Mouse (Mus musculus) kidney, embryonic 14.5 days (tissue): ENCODE measurements around the gene Wnt5a. TPM values are rescaled to one million over a fixed set of nuclear protein-coding genes. Genes with fewer than 3 reads are reported as not detected.

Experiments used
- ATAC-seq: fragments of 200-750 bp; cut with Nextera tagmentation; 2 replicates; pipeline ENCODE4 v1.8.0; 2017; ENCODE audit warnings: moderate number of reproducible peaks, mild to moderate bottlenecking, moderate TSS enrichment, moderate library complexity; ENCODE audit not compliant: low FRiP score, low TSS enrichment
- H3K27ac ChIP-seq: fragments of 300-500 bp; sonication (generic); 2 replicates; pipeline ENCODE4 v1.5.1; 2014; ENCODE audit warnings: low read depth, mild to moderate bottlenecking, low read length, moderate library complexity, mixed read lengths
- H3K27me3 ChIP-seq: fragments of 300-500 bp; sonication (generic); 2 replicates; pipeline ENCODE4 v1.6.1; 2014; ENCODE audit warnings: mild to moderate bottlenecking, low read length; ENCODE audit not compliant: control insufficient read depth, insufficient read depth
- H3K36me3 ChIP-seq: fragments of 300-500 bp; sonication (generic); 2 replicates; pipeline ENCODE4 v1.6.1; 2014; ENCODE audit warnings: low read length, mixed read lengths; ENCODE audit not compliant: control insufficient read depth, insufficient read depth
- H3K4me1 ChIP-seq: fragments of 300-500 bp; sonication (generic); 2 replicates; pipeline ENCODE4 v1.6.1; 2014; ENCODE audit warnings: low read length, mixed read lengths; ENCODE audit not compliant: control insufficient read depth, insufficient read depth
- H3K4me2 ChIP-seq: fragments of 300-500 bp; sonication (generic); replicated peaks from 2 replicates; pipeline ENCODE4 v1.6.1; 2014; ENCODE audit warnings: low read depth, mild to moderate bottlenecking, low read length
- H3K4me3 ChIP-seq: fragments of 300-500 bp; sonication (generic); 2 replicates; pipeline ENCODE4 v1.5.1; 2014; ENCODE audit warnings: mild to moderate bottlenecking, low read length
- H3K9ac ChIP-seq: fragments of 300-500 bp; sonication (generic); 2 replicates; pipeline ENCODE4 v1.6.1; 2014; ENCODE audit warnings: low read depth, mild to moderate bottlenecking, low read length, moderate library complexity
- H3K9me3 ChIP-seq: fragments of 300-500 bp; sonication (generic); 2 replicates; pipeline ENCODE4 v1.6.1; 2016; ENCODE audit warnings: low read length; ENCODE audit not compliant: control insufficient read depth
- WGBS: fragments of 180-500 bp; shearing (Covaris S2); extraction: QIAGEN DNeasy Blood & Tissue Kit; methylation state at CpG from one replicate; pipeline ENCODE4 v1.1.7; 2014; 5-methylcytosine and 5-hydroxymethylcytosine counted together
- polyA plus RNA-seq: library from polyadenylated mRNA; unstranded; fragments of >200 nt; fragmentation: Nextera tagmentation; extraction: Ambion mirVana; gene quantifications from 2 replicates; pipeline ENCODE4 v1.2.1, GENCODE M21; 2014

Wnt5a gene
- polyA plus RNA-seq, 1 experiment from 2014 or later = 21.0 TPM

DNA sequence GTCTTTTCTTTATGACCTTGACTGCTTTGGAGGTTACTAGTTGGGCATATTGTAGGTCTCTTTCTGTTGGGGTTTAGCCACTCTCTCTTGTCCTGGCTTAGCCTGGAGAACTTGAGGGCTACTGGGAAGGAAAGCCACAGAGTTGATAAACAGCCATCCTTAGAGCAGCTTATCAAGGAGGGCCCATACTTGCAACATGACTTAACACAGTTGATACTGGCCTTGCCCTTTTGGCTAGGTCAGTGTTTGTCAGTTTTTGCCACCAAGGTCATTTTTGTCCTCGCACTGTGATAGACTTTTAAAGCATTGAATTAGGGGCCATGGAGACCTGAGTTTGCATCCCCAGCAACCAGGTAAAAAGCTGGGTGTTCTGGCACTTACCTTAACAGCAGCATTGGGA, 23.7 kb upstream of the Wnt5a start:
- H3K36me3 ChIP-seq = no peaks in the 10 kb centered on the region
- no peak overlapping the region for H3K4me2 ChIP-seq
- H3K9ac ChIP-seq = no peak overlapping the region
- ATAC-seq = no peak
- WGBS = 86% methylated on average over 1 of the region's 1 CpGs
- H3K9me3 ChIP-seq = no peaks in the 10 kb centered on the region
- no peak overlapping the region for H3K27ac ChIP-seq
- H3K4me1 ChIP-seq = no peaks in the 10 kb centered on the region
- H3K27me3 ChIP-seq = no peaks in the 10 kb centered on the region
- no peak overlapping the region for H3K4me3 ChIP-seq

DNA sequence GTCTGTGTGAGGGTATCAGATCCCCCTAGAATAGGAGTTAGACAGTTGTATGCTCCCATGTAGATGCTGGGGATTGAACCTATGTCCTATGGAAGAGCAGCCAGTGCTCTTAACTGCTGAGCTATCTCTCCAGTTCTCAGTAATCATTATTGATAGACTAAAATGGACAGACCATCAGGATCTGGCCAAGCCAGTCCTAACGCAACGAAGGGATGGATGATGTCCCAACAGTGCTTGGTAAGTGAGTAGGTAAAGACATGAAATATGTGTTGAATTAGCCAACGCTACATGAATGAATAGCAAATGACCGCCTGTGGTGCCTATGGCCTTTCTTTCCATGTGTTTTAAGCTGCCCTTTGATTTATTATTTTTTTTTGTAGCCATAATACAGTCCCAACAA, 10.7 kb upstream of the Wnt5a start:
- Histone ChIP-seq H3K27ac (no peak overlapping the region), H3K4me1 (no peaks in the 10 kb centered on the region), H3K36me3 (no peaks in the 10 kb centered on the region), H3K27me3 (no peaks in the 10 kb centered on the region), H3K9ac (no peak overlapping the region), H3K4me3 (no peak overlapping the region), H3K4me2 (no peak overlapping the region), H3K9me3 (no peaks in the 10 kb centered on the region)
- 85% methylated on average over 4 of the region's 4 CpGs for WGBS
- ATAC-seq = no peak

- no peak for ATAC-seq
- Histone ChIP-seq H3K4me3 (no peak overlapping the region), H3K36me3 (no peaks in the 10 kb centered on the region), H3K4me1 (no peaks in the 10 kb centered on the region), H3K4me2 (no peak overlapping the region), H3K9ac (no peak overlapping the region), H3K27me3 (no peaks in the 10 kb centered on the region), H3K27ac (no peak overlapping the region), H3K9me3 (no peaks in the 10 kb centered on the region)
- 89% methylated on average over 5 of the region's 5 CpGs for WGBS
Measured at GRCm38 (mm10) chr14:28494273-28494672, 10.3 kb upstream of the Wnt5a start.

DNA sequence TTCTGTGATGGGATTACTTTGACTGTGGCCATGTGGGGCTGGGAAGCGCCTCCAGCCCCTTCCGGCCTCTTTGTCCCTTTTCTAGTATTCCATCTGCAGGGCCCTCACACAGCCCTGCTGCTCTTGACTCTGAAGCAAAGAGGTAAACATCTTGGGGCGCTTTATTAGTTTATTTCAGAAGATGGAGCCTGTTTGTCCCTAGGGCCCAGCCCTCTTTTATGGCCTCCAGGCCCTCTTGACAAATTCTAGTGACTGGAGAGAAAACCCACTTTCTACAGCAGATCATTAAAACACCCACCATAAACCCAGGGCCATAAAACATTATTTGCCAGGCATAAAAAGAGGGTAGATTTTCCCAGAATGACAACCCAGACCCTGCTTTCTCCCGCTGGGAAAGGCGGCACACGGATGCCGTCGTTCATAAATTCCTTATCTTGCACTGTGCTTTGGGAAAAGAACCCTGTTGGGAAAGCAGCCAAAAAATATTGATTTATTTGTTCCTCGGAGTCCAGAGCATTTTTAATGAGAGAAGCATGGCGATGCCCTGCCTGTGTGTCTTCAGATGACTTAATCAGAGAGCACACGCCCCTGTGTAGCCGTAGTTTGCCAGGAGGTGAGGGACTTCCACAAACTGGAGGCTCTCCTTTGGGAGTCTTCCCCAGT, 3.2 kb upstream of the Wnt5a start:
- no peaks in the 10 kb centered on the region for H3K4me1 ChIP-seq
- H3K9ac ChIP-seq = no peak overlapping the region
- no peak overlapping the region for H3K27ac ChIP-seq
- peaks cover 20% of the 10 kb centered on the region for H3K27me3 ChIP-seq
- WGBS = 28% methylated on average over 12 of the region's 12 CpGs
- no peaks in the 10 kb centered on the region for H3K36me3 ChIP-seq
- H3K4me2 ChIP-seq = no peak overlapping the region
- no peak for ATAC-seq
- H3K4me3 ChIP-seq = no peak overlapping the region
- H3K9me3 ChIP-seq = no peaks in the 10 kb centered on the region

DNA sequence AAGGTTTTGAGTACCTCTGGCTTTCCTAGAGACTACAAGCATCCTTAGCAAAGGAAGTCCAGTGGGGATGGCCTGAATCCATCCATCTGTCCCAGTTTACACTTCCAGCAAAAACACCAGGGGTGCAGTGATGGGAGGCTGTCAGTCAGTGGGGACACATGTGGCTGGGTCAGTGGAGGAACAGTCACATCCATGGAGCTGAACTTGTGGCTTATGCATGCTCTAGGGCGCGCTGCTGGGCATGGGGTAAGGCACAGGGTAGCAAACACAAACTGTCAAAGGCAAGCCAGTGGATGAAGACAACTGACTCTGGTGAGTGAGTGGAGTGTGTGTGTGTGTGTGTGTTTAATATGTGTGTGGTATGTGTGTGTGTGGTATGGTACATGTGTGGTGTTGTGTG, 1.3 kb upstream of the Wnt5a start:
- ATAC-seq = no peak
- Histone ChIP-seq H3K9me3 (no peaks in the 10 kb centered on the region), H3K4me2 (no peak overlapping the region), H3K27ac (no peak overlapping the region), H3K9ac (no peak overlapping the region), H3K36me3 (no peaks in the 10 kb centered on the region), H3K4me1 (0 out of 2 replicates have a peak, but pooled peaks cover 3% of the 10 kb centered on the region), H3K4me3 (no peak overlapping the region), H3K27me3 (peaks cover 26% of the 10 kb centered on the region)
- 89% methylated on average over 2 of the region's 2 CpGs for WGBS

DNA sequence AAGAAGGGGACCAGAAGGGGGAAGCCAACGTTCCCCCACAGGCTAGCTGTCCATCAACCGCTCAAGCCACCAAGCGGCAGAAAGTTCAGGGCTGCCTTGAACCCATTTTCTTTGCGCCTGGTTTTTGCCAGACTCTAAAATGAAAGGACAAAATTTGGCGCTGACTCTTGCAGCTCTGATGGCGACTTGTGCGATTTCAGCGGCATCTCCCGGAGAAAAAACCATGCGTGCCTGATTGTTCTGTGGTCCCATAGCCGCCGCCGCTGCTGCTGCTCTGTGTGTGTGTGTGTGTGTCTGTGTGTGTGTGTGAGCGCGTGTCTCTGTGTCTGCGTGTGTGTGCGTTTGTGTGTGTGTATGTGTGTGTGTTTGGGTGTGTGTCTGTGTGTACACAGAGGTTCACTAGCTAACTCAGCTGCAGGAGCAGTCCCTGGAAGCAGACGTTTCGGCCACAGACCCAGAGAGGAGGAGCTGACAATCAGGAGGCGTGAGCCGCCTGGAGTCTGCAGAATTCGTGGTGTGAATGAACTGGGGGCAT, 568 bp downstream of the Wnt5a start:
- WGBS = under 1% methylated on average over 22 of the region's 22 CpGs
- H3K9me3 ChIP-seq = no peaks in the 10 kb centered on the region
- peaks cover 8% of the 10 kb centered on the region; the same call in 1 of the 2 replicates for H3K4me1 ChIP-seq
- no peaks in the 10 kb centered on the region for H3K36me3 ChIP-seq
- H3K27ac ChIP-seq = peak overlapping the region; percentile 86
- peak overlapping the region; percentile 85 for H3K4me2 ChIP-seq
- ATAC-seq = peak; percentile 32
- peak overlapping the region; percentile 73 for H3K9ac ChIP-seq
- peaks cover 39% of the 10 kb centered on the region for H3K27me3 ChIP-seq
- peak overlapping the region; percentile 60 for H3K4me3 ChIP-seq

- H3K9me3 ChIP-seq = no peaks in the 10 kb centered on the region
- peak; percentile 29 for ATAC-seq
- peaks cover 15% of the 10 kb centered on the region; the same call in 1 of the 2 replicates for H3K4me1 ChIP-seq
- no peaks in the 10 kb centered on the region for H3K36me3 ChIP-seq
- under 1% methylated on average over 62 of the region's 62 CpGs for WGBS
- peak overlapping the region; percentile 60 for H3K4me3 ChIP-seq
- peak overlapping the region; percentile 86 for H3K27ac ChIP-seq
- H3K27me3 ChIP-seq = peaks cover 45% of the 10 kb centered on the region
- H3K9ac ChIP-seq = peak overlapping the region; percentile 73
- H3K4me2 ChIP-seq = peak overlapping the region; percentile 85
Measured at GRCm38 (mm10) chr14:28505586-28506375, 1.2 kb downstream of the Wnt5a start.

DNA sequence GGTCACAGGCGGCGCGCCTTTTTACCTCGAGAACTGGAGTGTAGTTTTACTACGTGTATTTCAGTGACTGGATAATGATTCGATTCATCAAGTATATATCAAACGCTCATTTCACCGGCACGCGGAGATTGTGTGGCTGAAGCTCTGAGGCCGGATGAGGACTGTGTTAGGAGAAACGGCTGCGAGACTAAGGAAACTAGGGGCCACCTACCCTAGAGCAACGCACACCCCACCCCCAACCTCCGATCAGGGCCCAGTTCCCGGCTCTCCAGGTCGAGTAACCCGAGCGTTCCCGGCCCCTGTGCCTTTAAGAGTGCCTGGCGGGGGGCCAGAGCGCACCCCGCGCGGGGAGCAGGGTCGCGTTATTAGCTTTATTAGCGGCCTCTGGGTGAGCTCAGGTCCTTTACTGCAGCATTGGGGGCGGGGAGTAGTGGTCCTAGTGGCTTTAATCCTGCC, 1.9 kb downstream of the Wnt5a start:
- Histone ChIP-seq H3K27me3 (peaks cover 41% of the 10 kb centered on the region), H3K9me3 (no peaks in the 10 kb centered on the region), H3K36me3 (no peaks in the 10 kb centered on the region), H3K27ac (peak overlapping the region; percentile 86), H3K9ac (peak overlapping the region; percentile 73), H3K4me2 (peak overlapping the region; percentile 85), H3K4me1 (peaks cover 15% of the 10 kb centered on the region), H3K4me3 (peak overlapping the region; percentile 60)
- WGBS = under 1% methylated on average over 29 of the region's 29 CpGs
- ATAC-seq = peak; percentile 24; the same call in 1 of the 2 replicates

DNA sequence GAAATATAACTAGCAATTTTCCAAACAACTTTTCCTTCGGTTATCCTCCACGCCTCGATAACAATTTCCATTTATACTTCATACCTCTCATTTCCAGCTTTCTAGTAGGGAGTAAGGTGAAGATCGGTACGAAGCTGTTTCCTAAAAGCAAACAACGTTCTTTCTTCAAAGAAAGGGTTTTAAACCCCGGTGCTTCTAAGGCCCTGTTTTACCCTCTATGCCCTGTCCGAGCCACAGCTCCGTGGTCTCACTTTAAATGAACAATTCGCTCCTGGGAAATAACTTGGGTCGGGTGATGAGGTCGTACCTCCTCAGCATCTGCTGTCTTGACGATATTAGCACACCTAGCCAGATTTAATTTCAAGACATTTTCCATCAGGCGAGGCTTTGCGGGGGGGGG, 2.5 kb downstream of the Wnt5a start:
- peak overlapping the region; percentile 60 for H3K4me3 ChIP-seq
- H3K36me3 ChIP-seq = no peaks in the 10 kb centered on the region
- peak overlapping the region; percentile 86 for H3K27ac ChIP-seq
- peaks cover 19% of the 10 kb centered on the region for H3K4me1 ChIP-seq
- H3K27me3 ChIP-seq = peaks cover 36% of the 10 kb centered on the region
- WGBS = under 1% methylated on average over 15 of the region's 15 CpGs
- ATAC-seq = no peak
- no peaks in the 10 kb centered on the region for H3K9me3 ChIP-seq
- H3K9ac ChIP-seq = peak overlapping the region; percentile 73
- peak overlapping the region; percentile 85 for H3K4me2 ChIP-seq
